Mouse (Mus musculus) T-cell, adult 2 months (primary cell): ENCODE results near the gene Tectb.
"Not testable (repeated sequence)": the region's sequence is repeated elsewhere in the genome, so short reads cannot be mapped to it uniquely, and the experiment has no call there.

Experiments
- DNase-seq: peaks from one replicate; pipeline ENCODE4 v3.0.0; 2022; ENCODE audit warnings: low spot score

Tectb gene

DNA sequence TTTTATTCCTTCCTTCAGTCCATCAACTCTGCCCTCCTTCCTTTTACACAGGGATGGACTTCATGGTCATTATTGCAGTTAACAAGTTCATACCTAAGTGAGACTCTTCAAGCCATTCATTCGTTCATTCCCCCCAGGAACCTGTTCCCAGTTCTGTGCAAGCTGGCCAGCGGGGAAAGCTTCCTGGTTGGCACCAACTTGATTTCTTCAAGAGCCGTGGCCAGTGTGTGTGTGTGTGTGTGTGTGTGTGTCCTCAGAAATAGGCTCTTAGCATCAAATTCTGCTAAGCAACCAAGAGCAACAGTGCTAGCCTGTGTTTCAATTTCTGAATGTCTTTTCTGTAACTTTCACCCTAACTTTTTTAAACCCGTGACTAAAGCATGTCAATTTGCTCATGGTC, 14.6 kb upstream of the Tectb start:
- no peak for DNase-seq

DNA sequence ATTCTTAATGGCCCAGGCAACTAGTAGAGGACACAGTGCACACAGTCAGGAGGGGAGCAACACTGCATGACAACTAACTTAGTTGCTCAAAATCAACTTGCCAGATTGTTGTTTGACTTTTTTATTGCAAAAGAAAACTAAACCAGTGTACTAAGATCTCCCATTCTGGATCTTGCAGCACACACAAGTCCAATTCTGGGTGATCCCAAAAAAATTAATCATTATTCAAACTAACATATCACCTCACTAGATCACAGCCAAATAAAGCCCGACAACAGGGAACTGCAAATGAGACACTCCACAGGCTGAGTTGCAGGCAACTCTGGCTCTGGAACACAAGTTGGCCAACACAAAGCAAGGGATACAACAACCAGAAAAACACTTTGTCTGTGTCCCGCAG, 13.8 kb upstream of the Tectb start:
- DNase-seq, result no peak

DNA sequence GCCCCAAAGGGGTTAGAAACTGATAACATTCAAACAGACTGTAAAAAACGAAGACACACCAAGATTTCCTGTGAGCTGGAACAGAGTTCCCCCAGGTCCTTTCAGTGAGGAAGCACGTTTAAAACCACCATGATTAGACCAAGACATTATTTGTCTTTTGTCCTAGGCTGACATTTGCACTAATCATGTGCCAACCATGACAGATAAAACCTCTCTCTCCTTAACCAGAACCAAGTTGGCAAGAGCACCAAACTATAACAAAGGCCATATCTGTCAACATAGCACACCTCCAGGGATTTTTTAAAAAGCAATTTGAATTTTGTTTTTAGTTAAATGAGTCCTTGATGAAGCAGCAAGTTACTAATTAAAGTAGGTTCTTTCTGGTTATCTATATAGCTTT, 12.8 kb upstream of the Tectb start:
- DNase-seq, result no peak

DNA sequence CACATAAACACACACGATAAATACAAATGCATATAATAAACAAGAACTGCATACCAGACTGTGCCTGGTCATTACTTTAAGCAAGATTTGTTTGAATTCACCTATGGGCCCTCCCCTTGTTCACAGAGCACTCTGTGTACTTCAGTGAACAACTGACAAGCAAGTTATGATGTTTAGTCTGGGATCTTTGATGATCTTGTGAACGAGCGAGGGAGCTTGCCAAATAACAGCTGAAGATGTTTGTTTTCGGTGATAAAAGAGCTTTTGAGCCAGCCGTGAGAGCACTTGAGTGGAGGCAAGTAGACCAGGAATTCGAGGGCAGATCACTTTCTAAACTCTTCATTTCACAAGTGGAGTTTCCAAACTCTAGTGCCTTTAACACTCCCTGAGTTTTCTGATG, 12.2 kb upstream of the Tectb start:
- no peak for DNase-seq

DNA sequence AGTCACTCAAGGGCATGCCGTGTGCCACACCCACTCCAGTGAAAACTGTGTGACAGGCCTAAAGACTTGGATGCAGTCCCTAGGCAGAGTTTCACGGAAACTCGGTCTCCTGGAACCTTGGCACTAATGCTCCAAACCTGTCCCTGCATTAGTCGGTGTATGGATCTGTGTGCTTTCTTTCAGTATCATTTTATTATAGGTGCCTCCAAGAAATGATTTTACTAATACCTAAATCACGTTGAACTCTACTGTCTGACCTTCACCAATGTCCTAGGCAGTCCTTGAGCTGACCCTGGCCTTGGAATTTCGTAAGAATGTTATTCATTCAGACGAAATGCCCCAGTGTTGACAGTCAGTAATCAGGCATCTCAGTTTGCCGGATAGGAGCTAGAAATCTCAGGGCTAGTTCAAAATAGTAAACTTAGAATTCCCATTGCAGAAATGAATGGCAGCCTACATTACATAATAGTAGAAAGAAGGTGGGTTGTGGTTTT, 11.2 kb upstream of the Tectb start:
- not testable (repeated sequence) for DNase-seq

DNA sequence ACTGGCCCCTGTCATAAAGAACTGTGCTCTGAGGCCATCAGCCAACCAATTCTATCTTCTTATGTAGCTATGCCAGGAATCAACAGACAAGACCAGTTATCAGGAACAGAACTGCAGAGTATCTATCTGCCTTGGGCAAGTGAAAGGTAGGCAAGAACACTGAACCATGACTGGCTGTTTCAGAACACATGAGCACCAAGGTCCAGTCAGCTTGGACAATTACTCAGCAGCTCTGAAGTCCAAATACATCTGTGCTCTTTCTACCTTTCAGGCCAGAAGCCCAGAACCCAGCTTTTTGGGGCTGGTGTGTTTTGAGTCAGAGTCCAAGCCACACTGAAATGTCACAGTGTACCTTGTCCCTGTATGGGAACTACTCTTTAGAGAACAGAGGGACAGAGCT, 10.1 kb upstream of the Tectb start:
- DNase-seq, result no peak

DNA sequence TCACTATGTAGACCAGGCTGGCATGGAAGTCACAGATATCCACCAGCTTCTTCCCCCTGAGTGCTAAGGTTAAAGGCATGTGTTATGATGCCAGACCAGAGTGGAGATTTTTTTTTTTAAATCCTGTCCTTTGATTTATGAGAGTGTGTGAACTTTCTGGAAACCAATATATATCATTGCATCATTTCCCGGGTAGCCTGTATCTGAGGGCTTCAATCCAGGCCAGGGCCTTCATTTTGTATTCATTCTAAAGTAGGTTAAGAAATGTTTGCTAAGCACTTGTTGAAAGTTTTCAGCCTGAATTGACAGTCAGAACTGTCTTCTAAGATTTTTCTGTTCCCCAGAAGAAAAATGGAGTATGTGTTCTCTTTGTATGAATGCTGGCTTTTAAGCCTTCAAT, 8.9 kb upstream of the Tectb start:
- no peak for DNase-seq

DNA sequence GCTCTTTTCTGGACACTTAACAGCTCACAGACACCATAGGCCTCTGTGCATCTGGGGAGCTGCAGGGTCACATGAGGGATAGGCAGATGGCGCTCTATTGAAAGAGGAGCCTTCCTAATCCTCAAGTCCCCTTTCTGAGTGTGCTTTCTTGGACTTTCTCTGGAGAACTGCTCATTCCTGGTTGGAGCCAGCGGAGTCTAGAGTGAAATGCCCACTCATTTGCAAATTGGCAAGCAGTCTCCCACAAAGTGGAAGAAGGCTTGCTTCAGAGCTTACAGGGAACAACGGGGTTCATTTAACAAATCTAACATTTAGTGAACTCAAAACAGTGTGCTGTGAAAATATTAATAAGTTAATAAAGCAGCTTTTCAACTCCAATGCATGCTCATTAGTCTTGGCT, 3.4 kb upstream of the Tectb start:
- no peak for DNase-seq

DNA sequence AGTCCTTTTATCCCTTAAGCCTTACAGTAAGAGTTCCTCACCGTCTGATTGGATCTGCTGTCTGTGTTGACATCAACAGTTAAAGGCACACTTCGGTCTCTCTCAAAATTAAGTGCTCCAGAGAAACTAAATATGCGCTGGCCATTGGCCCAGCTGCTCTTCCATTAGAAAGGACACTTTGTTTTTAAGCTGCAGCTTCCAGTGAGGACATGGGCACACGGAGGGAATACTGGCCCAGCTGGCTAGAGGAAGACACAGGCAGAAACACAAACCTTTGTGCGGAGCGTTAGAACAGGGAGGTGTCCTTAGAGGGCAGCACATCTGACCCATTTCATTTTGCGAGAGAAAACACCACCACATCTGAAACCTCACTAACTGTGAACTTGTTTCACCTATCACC, 3.9 kb downstream of the Tectb start:
- DNase-seq, result no peak

DNA sequence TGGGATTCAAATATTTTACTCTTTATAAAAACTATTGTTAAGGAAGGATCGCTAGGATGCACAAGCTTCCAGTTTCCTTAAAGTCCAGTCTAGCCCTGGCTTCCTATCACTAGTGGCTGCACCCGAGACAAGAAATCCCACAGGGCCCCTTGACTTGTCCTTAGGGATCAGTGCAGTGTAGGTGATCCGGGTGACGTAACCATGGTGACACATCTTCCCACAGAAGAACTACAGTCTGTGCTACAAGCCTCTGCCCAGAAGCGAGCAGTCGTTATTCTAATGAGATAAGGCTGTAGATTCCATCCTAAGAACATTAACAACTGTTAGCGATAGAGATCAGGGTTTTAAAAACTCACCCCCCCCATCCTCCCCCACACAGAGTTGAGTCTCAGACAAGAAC, 4.5 kb downstream of the Tectb start:
- DNase-seq, result no peak

DNA sequence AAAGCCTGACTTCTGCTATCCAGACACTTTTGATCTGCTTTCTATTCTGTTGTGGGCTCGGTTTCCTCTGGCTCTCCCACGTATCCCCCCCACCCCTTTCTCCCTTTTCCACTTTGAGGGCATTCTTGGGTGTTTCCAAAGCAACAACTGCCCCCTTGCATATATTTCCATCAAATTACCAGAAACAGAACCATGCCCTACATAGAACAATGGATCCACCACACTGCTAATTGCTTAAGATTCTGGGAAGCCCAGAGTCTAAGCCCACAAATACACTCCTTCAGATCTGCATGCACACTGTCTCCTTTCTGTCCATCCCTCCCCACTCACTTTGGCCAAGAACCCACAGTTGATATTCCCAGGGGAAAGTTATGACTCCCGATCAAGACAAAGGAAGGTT, 5.1 kb downstream of the Tectb start:
- no peak for DNase-seq

DNA sequence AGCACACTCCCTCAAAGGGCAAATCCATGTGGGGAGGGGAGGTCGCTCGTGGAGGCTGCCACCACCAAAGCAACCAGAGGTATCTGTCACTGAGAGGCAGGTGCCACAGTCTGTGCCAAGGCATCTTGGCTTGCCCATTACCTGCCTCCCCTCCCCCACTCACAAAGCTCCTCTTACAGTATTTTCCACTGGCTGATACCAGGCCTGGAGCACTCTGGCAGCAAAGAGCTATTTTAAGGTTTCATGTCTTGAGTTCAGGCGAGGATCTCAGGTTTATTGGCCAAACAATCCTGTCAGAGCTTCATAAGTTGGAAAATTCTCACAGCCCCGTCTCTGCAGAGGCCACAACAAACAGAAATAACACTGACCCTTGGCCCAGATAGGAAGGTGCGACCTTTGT, 9.5 kb downstream of the Tectb start:
- DNase-seq, result no peak

DNA sequence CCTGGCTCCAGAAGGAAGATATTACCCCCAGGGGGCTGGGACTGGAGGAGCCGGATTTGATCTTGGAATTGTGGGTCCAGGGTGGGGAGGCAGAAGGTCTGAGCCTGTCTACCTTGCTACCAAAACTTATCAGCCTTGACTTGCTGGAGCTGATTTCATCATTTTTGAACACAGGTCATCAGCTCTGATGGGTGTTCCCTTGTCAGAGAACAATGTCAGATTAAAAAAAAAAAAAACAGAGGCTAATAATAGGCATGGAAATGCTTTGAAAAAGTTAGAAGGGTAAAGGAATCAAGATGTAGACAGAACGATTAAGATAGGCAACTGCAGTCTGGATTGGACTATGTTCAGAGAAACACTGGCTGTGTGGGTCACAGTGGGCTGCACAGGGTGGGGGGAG, 11.1 kb downstream of the Tectb start:
- DNase-seq, result no peak

DNA sequence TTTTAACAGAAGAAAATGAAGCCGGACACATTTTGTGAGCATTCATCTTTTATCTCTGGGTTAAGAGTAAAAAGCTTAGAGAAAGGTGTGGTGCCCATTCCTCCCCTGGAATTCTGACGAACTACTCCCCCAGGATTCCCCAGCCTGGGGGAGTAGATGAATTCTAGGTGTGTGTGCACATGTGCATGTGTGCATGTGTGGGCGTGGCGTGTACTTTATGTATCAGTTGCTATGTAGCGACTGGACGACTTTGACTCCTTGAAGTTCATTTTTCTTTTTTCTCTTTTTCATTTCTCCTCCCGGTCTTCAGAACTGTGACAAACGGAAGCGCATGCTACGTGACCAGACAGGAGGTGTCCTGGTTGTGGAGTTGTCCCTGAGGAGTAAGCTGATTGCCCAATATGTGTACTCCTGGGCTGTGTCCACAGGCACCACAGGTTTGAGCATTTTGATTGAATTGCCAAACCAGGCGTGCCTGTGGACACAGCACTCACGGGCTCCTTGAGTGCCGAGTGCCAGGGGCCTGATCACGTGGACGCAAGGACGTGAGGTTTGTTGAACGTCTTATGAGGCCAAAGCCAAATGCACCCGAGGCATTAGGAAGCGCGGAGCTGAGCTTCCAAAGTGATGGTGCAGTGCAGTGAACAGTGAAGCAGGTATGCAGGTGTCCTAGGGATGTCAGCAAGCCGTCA, 11.9 kb downstream of the Tectb start:
- no peak for DNase-seq

DNA sequence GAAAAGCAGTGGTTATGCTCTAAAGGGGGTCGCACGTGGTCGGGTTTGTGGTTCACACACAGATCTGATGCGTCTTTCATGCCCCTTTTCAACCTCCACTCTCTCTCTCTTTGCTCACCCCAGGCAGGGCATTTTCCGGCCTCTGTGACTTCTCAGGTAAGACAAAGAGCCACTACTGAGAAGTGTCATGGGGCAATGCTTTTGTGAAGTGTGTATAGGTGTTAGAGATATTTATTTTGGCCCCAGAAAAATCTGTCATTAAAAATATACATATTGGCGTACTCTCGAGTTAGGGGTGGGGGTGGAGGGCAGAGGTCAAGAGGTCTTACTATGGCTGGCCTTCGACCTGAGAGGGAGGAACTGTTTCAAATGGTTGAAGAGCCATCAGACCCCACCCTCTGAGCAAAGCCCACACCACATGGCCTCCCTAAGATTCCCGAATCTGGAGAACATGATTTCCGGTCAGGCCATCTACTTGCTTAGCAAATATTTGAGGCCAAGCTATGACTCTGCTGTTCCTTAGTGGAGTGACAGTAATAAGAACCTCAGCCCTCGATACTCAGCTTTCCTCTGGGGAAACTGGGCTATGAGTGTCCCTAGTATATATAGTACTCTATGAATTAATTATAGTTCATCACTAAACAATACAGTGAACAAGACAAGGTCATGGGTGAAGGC, 13.3 kb downstream of the Tectb start:
- DNase-seq, result no peak

DNA sequence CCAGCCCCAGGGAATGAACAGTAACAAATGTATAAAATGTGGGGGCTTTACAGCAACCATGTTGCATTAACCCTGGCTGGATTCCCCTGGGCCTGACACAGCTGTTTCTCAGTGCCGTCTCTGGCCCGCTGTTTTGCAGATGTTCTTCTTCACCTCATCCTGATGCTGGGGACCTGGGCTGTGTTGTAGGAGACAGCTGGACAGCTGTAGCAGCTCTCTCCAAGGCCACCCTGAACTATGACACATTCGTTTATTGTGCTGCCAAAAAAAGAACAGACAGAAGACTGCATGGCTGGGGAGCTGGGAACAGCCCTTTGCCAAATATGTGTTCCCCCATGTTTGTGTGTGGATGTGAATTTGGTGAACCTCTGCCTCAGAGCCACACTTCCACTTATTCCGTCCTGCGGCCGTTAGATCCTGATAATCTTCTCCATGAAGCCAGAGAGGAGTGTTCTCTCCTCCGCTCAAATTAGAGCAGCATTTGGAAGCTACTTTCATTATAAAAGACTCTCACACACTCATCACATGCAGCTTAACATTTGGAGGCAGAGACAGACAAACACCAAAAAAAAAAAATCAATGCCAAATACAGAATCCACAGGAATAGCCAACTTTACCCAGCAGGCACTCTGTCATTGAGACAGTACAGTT, 14.1 kb downstream of the Tectb start:
- DNase-seq, result no peak

DNA sequence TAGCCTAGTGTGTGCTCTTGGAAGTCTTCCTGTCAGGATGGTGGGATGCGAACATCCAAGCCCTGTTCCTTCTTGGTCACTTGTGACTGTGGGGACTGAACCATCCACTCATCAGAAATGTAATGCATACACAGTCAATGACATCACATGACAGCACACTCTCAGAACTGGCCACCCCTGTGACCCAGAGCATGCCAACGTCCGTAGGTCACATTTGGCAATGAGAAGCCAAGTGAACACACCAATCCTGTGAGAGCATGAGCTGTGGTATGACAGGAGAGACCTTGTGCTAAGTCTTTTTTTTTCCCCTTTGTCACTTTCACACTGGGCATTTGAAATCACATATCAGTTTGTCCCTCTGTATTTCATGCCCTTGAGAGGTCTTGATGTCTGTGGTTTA, 15.0 kb downstream of the Tectb start:
- DNase-seq, result no peak

DNA sequence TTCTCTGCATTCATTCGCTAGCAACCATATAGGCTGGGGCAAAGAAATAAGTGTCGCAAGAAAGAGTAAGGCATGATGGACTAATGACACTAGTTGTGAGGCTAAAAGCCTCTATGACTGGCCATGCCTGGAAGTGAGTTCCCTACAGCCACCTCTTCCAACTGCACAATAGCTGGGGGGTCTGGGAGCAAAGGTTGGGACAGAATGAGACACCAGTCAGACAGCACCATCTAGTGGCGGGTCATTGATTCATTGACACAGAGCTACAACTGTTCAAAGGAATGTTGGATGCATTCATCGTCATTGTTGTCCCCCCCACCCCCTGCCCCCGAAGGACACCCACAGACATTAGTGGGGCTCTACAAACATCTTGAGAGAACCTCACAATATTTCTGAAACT, 17.8 kb downstream of the Tectb start:
- no peak for DNase-seq

DNA sequence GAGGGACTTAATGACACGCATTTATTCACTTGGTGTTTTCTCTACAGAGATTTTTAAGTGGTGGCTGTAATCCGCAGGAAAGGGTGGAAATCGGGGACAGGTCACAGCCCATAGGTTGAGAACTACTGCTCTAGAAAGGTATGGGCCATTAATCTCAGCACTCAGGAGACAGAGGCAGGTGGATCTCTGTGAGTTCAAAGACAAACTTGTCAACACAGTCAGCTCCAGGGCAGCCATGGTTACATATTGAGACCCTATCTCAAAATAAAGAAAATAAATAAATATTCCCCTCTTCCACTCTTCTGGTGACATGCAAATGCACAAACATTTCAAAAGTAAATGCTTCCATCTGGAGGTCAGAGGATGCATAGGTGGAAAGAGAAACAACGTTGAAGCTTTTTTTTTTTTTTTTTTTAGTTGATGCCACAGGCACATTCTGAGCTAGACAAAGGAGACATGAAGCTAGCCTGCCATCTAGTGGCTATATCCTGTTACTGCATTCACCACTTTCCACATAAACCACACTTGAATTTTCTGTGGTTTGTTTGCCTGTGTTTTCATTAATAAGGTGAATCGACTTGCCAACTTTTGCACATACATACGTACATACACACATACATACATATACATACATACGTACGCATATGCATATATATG, 26.1 kb downstream of the Tectb start:
- peak; percentile 31 for DNase-seq

DNA sequence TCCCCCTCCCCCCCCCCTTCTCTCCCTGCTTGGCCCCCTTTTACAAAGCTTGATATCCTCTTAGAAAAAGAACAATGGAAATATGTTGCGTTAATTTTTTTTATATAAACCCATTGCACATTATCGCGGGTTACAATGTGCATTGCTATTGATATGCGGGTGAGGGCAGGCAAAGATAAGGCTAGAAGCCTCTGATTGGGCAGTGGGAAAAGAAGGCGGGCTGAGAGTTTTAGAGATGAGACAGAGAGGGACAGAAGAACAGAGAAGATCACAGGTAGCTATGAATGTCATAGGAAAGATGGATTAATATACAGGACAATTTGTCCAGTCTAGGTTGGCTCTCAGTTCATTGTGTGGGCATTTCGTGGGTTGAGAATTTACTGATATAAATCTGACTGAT, 26.7 kb downstream of the Tectb start:
- no peak for DNase-seq

DNA sequence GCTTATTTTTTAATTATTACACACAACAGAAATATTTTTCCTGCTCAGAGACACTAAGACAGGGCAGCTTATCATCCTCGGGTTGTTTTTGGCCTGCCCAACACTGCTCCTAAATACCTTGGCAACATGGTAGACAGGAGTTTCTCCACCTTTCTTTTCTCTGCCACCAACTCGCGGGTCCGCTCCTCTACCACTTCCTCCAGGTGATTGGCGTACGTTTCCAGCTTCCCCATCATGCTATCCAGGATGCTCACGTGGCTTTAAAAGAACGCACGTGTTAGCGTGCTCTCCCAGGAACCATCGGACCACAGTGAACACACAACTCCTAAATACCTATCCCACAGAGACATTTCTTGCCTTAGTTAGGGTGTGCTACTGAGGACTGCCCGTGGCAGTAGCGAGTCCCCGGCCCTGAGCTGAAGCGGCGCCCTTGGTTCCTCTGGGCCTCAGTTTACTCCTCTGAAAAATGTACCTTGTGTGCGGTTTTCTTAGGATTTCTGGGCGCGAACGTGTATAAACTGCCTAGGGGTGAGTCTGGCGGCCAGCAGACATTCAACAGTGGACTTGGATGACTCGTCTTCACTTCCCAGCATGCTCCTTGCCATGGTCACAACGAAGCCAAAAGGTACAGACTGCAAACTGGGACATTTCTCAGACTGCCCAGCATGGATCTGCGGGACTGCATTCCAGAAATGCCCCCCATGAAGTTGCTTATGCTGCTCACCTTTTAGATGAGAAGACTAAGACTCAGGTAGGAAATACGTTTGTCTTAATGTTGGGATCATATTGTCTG, 27.4 kb downstream of the Tectb start:
- DNase-seq, result no peak

DNA sequence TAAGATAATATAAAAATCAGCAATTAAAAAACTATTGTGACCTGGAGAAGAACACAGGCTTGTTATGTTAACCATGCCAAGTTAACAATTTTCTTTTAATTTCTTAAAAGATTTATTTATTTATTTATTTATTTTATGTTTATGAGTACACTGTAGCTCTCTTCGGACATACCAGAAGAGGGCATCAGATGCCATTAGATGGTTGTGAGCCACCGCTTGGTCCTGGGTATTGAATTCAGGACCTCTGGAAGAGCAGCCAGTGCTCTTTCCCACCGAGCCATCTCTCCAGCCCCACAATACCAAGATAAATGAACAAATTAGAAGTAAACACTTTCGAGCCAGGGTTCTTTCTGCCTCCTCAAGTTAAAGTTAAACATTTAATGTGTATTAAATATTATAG, 28.1 kb downstream of the Tectb start:
- DNase-seq, result no peak
